Mouse (Mus musculus) stomach, postnatal 0 days (tissue): ENCODE data around the gene Wnt2.

Source experiments
- CTCF ChIP-seq: IDR thresholded peaks from 2 replicates; pipeline ENCODE4 v1.5.1; 2016; ENCODE audit warnings: antibody characterized with exemption, low read depth, mild to moderate bottlenecking, moderate library complexity
- EP300 ChIP-seq: optimal IDR thresholded peaks from 2 replicates; pipeline ENCODE3; 2016; ENCODE audit warnings: antibody characterized with exemption

DNA sequence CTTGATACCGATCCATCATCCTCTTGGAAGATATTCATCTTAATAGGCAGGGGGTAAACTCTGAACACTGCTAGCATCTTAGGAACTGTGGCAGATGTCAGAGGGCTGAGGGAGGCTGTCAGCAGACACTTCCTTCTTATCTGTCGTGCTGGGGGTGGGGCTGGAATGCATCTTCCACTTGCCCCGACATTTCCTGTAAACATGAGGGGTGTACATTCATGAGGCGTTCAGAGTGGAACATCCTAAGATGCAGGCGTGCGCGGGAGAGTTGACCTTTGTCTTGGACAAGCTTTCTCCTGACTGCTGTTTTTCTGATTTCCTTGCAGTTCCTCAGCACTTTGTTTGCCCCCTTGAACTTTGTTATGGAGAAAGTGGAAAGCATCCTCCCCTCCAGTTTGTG, 88.0 kb downstream of the Wnt2 start:
- no peak for TF ChIP-seq CTCF
- no peak for TF ChIP-seq EP300
